ENCODE assay signal across 7 mouse cellular contexts in genomic region chr4:139192499-139193175, GRCm38 (mm10). TPM values are rescaled to one million over a fixed set of nuclear protein-coding genes. Genes with fewer than 3 reads are reported as not detected.
DNase-seq lines count a peak whose midpoint lies in the region; ATAC-seq lines count a peak whose summit lies in the region.

TSS of gene Capzb (plus strand) at chr4:139192899.

- H3K36me3 ChIP-seq in embryonic facial prominence, embryonic 10.5 days (replicated peaks): peaks cover 15% of the 10 kb centered on the region
- H3K36me3 ChIP-seq in limb, embryonic 10.5 days: peaks cover 8% of the 10 kb centered on the region
- H3K36me3 ChIP-seq in midbrain, embryonic 13.5 days: no peaks in the 10 kb centered on the region

- H3K4me3 ChIP-seq in embryonic facial prominence, embryonic 10.5 days: peak within 1 kb of the TSS; percentile 97
- peak within 1 kb of the TSS; percentile 89 for H3K4me3 ChIP-seq in limb, embryonic 10.5 days
- H3K4me3 ChIP-seq in midbrain, embryonic 13.5 days (replicated peaks): peak within 1 kb of the TSS; percentile 98

- H3K4me2 ChIP-seq in midbrain, embryonic 13.5 days (replicated peaks): peak within 1 kb of the TSS; percentile 95

- under 1% methylated on average over 67 of the region's 69 CpGs for WGBS in embryonic facial prominence, embryonic 10.5 days
- under 1% methylated on average over 60 of the region's 69 CpGs for WGBS in limb, embryonic 10.5 days
- WGBS in midbrain, embryonic 13.5 days: 0% methylated on average over 33 of the region's 69 CpGs

- peak; percentile 99 for DNase-seq in adrenal gland, postnatal 10 days
- DNase-seq in embryonic facial prominence, embryonic 10.5 days (ENCODE audit: low spot score): peak; percentile 100
- DNase-seq in kidney, adult 11 months: peak; percentile 94
- peak; percentile 99 for DNase-seq in limb, embryonic 10.5 days (ENCODE audit: low spot score)
- peak; percentile 95 for DNase-seq in spleen, adult 12 weeks (ENCODE audit: low spot score)

- ATAC-seq in granulocyte monocyte progenitor cell, adult 5-6 weeks (replicated peaks; ENCODE audit: poor library complexity, severe bottlenecking): peak; percentile 79
- ATAC-seq in midbrain, embryonic 13.5 days: peak; percentile 96

- peaks cover 58% of the 10 kb centered on the region for H3K4me1 ChIP-seq in embryonic facial prominence, embryonic 10.5 days
- H3K4me1 ChIP-seq in limb, embryonic 10.5 days: peaks cover 45% of the 10 kb centered on the region
- H3K4me1 ChIP-seq in midbrain, embryonic 13.5 days (replicated peaks): peaks cover 44% of the 10 kb centered on the region

- peak within 1 kb of the TSS; percentile 97 for H3K9ac ChIP-seq in midbrain, embryonic 13.5 days (replicated peaks)

- H3K9me3 ChIP-seq in embryonic facial prominence, embryonic 10.5 days: no peaks in the 10 kb centered on the region
- no peaks in the 10 kb centered on the region for H3K9me3 ChIP-seq in limb, embryonic 10.5 days (replicated peaks)
- H3K9me3 ChIP-seq in midbrain, embryonic 13.5 days: no peaks in the 10 kb centered on the region

- no peaks in the 10 kb centered on the region for H3K27me3 ChIP-seq in embryonic facial prominence, embryonic 10.5 days (replicated peaks; ENCODE audit: low read depth, poor library complexity, severe bottlenecking)
- H3K27me3 ChIP-seq in limb, embryonic 10.5 days (ENCODE audit: low read depth, poor library complexity, severe bottlenecking): no peaks in the 10 kb centered on the region
- H3K27me3 ChIP-seq in midbrain, embryonic 13.5 days: no peaks in the 10 kb centered on the region

- H3K27ac ChIP-seq in embryonic facial prominence, embryonic 10.5 days (replicated peaks): peak within 1 kb of the TSS; percentile 97
- peak within 1 kb of the TSS; percentile 98 for H3K27ac ChIP-seq in limb, embryonic 10.5 days
- H3K27ac ChIP-seq in midbrain, embryonic 13.5 days: peak within 1 kb of the TSS; percentile 92

RNA-seq across cellular contexts. Expression of gene Capzb, which starts in this region (rescaled TPM):
- total RNA-seq in adrenal gland, postnatal 10 days (2021): 100 to 1,000 TPM; 323 to 342 TPM
- 388 and 409 TPM in 2 replicates for polyA plus RNA-seq in embryonic facial prominence, embryonic 10.5 days (2016; fragmentation: Nextera tagmentation; extraction: Ambion mirVana)
- total RNA-seq in granulocyte monocyte progenitor cell, adult 5-6 weeks (2014; fragmentation: Nextera tagmentation): 374 and 389 TPM in 2 replicates
- 129 and 155 TPM in 2 replicates for total RNA-seq in granulocyte monocyte progenitor cell, adult 5-6 weeks (2017)
- 385 and 390 TPM in 2 replicates for polyA plus RNA-seq in limb, embryonic 10.5 days (2016; fragmentation: Nextera tagmentation; extraction: Ambion mirVana)
- 321 and 324 TPM in 2 replicates for polyA plus RNA-seq in midbrain, embryonic 13.5 days (2015; fragmentation: Nextera tagmentation; extraction: Ambion mirVana)

Comparison
In these comparisons a context has a peak if more than half of its experiments do, and no peak if none do; other contexts are left out.
1. Peak in every context shown above with its lines: DNase-seq, ATAC-seq, H3K4me3 ChIP-seq and H3K27ac ChIP-seq.